Comparison of ENCODE assay signal across 8 mouse cellular contexts in the genomic region with DNA sequence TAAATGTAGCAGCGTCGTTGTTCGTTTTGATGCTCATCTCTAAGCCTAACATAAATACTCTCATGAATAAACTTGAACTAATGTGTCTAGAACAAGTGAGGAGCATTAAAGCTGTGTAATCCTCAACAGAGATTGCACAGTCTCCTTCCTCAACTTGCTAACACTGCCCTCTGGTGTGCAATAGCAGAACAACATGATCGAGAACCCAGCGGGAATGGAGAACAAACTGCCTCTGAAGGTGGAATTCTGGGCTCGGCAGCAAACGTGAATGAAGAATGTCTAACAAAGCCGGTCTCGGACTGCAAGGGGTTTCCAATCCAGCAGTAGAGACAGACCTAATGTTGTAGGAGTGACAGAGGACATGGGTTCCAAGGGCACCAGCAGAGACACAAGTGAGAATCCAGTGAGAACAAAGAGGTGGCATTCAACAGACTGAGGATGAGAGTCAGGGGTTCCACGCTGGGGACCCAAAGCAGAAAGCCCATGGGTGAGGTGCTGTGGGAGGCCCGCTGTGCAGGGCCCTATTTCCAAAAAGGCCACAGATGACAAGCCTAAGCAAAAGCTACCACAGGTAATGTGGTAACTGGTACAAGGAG. TPM values are rescaled to one million over a fixed set of nuclear protein-coding genes. Genes with fewer than 3 reads are reported as not detected.
A peak's percentile ranks its signal among the peaks of the same experiment; 100 is the strongest.
DNase-seq lines count a peak whose midpoint lies in the region; ATAC-seq lines count a peak whose summit lies in the region.

No protein-coding gene starts in this region.

- H3K4me1 ChIP-seq in intestine, embryonic 15.5 days (replicated peaks) = no peaks in the 10 kb centered on the region
- peaks cover 8% of the 10 kb centered on the region for H3K4me1 ChIP-seq in midbrain, embryonic 10.5 days

- intact Hi-C loops in left cerebral cortex, postnatal 14 days (cut with DNase I) = loop anchor here (2.0 kb wide), 1 partner anchor 17 kb away; a partner anchor contains a TSS

- WGBS in intestine, embryonic 15.5 days = 15% methylated on average over 11 of the region's 11 CpGs
- 22% methylated on average over 11 of the region's 11 CpGs for WGBS in midbrain, embryonic 10.5 days

- no peaks in the 10 kb centered on the region for H3K27me3 ChIP-seq in intestine, embryonic 15.5 days (replicated peaks)
- H3K27me3 ChIP-seq in midbrain, embryonic 10.5 days (ENCODE audit: low read depth, poor library complexity, severe bottlenecking) = no peaks in the 10 kb centered on the region

- H3K4me3 ChIP-seq in intestine, embryonic 15.5 days (replicated peaks) = no peak overlapping the region
- H3K4me3 ChIP-seq in midbrain, embryonic 10.5 days = no peak overlapping the region

- no peak overlapping the region for H3K27ac ChIP-seq in intestine, embryonic 15.5 days
- H3K27ac ChIP-seq in midbrain, embryonic 10.5 days (replicated peaks) = peak overlapping the region; percentile 61

- peak; percentile 72 for ATAC-seq in intestine, embryonic 15.5 days

- peak; percentile 57 to 66 for DNase-seq in urinary bladder, adult 18-20 months (ENCODE audit: low spot score in 2 of 2)
- DNase-seq in urinary bladder, postnatal 10 days (ENCODE audit: low spot score) = no peak
- DNase-seq in cerebellum, postnatal 36 days = peak; percentile 83 to 91
- DNase-seq in gastrocnemius, postnatal 10 days = peak; percentile 82
- peak; percentile 80 to 92 for DNase-seq in left cerebral cortex, postnatal 14 days (ENCODE audit: low spot score in 2 of 2)
- peak; percentile 76 for DNase-seq in midbrain, embryonic 10.5 days (ENCODE audit: low spot score)
- peak; percentile 36 to 42 for DNase-seq in right cerebral cortex, postnatal 36 days (ENCODE audit: low spot score in 2 of 2)

- no peaks in the 10 kb centered on the region for H3K9me3 ChIP-seq in intestine, embryonic 15.5 days
- H3K9me3 ChIP-seq in midbrain, embryonic 10.5 days (replicated peaks) = no peaks in the 10 kb centered on the region

- H3K9ac ChIP-seq in intestine, embryonic 15.5 days = no peak overlapping the region

- H3K36me3 ChIP-seq in intestine, embryonic 15.5 days = no peaks in the 10 kb centered on the region
- H3K36me3 ChIP-seq in midbrain, embryonic 10.5 days = no peaks in the 10 kb centered on the region

- H3K4me2 ChIP-seq in intestine, embryonic 15.5 days (replicated peaks) = no peak overlapping the region

RNA-seq across cellular contexts. Expression of a gene that starts 16.4 kb away (rescaled TPM):
- total RNA-seq in gastrocnemius, postnatal 10 days (2021) = 1 to 10 TPM; 7.5 to 8.7 TPM
- 0.91 and 0.96 TPM in 2 replicates for polyA plus RNA-seq in intestine, embryonic 15.5 days (2015; fragmentation: Nextera tagmentation; extraction: Ambion mirVana)
- 1 to 10 TPM; 4.8 to 5.8 TPM for total RNA-seq in left cerebral cortex, postnatal 14 days (2021)
- polyA plus RNA-seq in midbrain, embryonic 10.5 days (2016; fragmentation: Nextera tagmentation; extraction: Ambion mirVana) = 0.51 and 1.0 TPM in 2 replicates

RNA-seq across cellular contexts. Expression of a gene that starts 17.0 kb away (rescaled TPM):
- 1 to 10 TPM; 6.2 to 6.7 TPM for total RNA-seq in gastrocnemius, postnatal 10 days (2021)
- 10.6 and 11.9 TPM in 2 replicates for polyA plus RNA-seq in intestine, embryonic 15.5 days (2015; fragmentation: Nextera tagmentation; extraction: Ambion mirVana)
- 1 to 10 TPM; 3.5 to 4.2 TPM for total RNA-seq in left cerebral cortex, postnatal 14 days (2021)
- polyA plus RNA-seq in midbrain, embryonic 10.5 days (2016; fragmentation: Nextera tagmentation; extraction: Ambion mirVana) = 13.4 and 13.5 TPM in 2 replicates

RNA-seq across cellular contexts. Expression of a gene that starts 17.2 kb away (rescaled TPM):
- 10 to 100 TPM; 40.1 to 44.6 TPM for total RNA-seq in gastrocnemius, postnatal 10 days (2021)
- polyA plus RNA-seq in intestine, embryonic 15.5 days (2015; fragmentation: Nextera tagmentation; extraction: Ambion mirVana) = 64.0 and 65.3 TPM in 2 replicates
- total RNA-seq in left cerebral cortex, postnatal 14 days (2021) = 100 to 1,000 TPM; 132 to 133 TPM
- polyA plus RNA-seq in midbrain, embryonic 10.5 days (2016; fragmentation: Nextera tagmentation; extraction: Ambion mirVana) = 136 and 151 TPM in 2 replicates

RNA-seq across cellular contexts. Expression of a gene that starts 17.3 kb away (rescaled TPM):
- 100 to 1,000 TPM; 133 to 183 TPM for total RNA-seq in gastrocnemius, postnatal 10 days (2021)
- polyA plus RNA-seq in intestine, embryonic 15.5 days (2015; fragmentation: Nextera tagmentation; extraction: Ambion mirVana) = 280 and 297 TPM in 2 replicates
- 100 to 1,000 TPM; 393 to 408 TPM for total RNA-seq in left cerebral cortex, postnatal 14 days (2021)
- 391 and 448 TPM in 2 replicates for polyA plus RNA-seq in midbrain, embryonic 10.5 days (2016; fragmentation: Nextera tagmentation; extraction: Ambion mirVana)

RNA-seq across cellular contexts. Expression of a gene that starts 26.0 kb away (rescaled TPM):
- total RNA-seq in gastrocnemius, postnatal 10 days (2021) = 100 to 1,000 TPM; 197 to 292 TPM
- polyA plus RNA-seq in intestine, embryonic 15.5 days (2015; fragmentation: Nextera tagmentation; extraction: Ambion mirVana) = 3.3 and 6.4 TPM in 2 replicates
- 10 to 100 TPM; 25.5 to 36.3 TPM for total RNA-seq in left cerebral cortex, postnatal 14 days (2021)
- 0.80 and 1.1 TPM in 2 replicates for polyA plus RNA-seq in midbrain, embryonic 10.5 days (2016; fragmentation: Nextera tagmentation; extraction: Ambion mirVana)
